Mouse (Mus musculus) brain, embryonic 18.5 days (tissue): ENCODE measurements around the gene Stk31.
"Not testable (repeated sequence)": the region's sequence is repeated elsewhere in the genome, so short reads cannot be mapped to it uniquely, and the experiment has no call there.

Experiments
- DNase-seq: peaks from one replicate; pipeline ENCODE4 v3.0.0-alpha.2; 2012; ENCODE audit warnings: low read depth, low spot score

Stk31 gene

GRCm38 (mm10) chr6:49395316-49395715, at the start of gene Stk31:
Stk31 (plus strand) TSS chr6:49395604.
- no peak for DNase-seq

DNA sequence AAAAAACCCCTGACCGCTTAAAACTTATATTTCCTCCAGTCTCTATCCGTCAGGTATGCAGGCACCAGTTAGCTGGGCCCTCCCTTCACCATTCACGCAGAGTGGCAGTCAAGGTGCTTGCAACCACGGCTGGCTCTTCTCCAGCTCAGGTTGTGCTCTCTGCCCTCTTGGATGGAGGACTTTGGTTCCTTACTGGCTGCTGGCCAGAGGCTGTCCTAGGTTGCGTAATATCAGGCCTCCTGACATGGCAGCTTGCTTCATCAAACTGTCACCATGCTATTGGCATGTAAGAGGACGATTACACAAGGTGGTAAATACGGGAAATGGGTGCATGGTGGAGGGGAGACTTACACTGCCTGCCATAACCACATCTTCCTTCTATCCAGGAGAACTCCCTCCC, 45.6 kb upstream of the Stk31 start:
- no peak for DNase-seq

GRCm38 (mm10) chr6:49354613-49355012, 40.8 kb upstream of the Stk31 start:
- no peak for DNase-seq

- DNase-seq, result no peak
Observed at GRCm38 (mm10) chr6:49355171-49355570, 40.2 kb upstream of the Stk31 start.

GRCm38 (mm10) chr6:49360420-49360819, 35.0 kb upstream of the Stk31 start:
- DNase-seq, result no peak

GRCm38 (mm10) chr6:49367159-49368054, 28.0 kb upstream of the Stk31 start, which contains the start of gene Fam221a:
Fam221a (plus strand) TSS chr6:49367739.
- DNase-seq, result peak; percentile 64

DNA sequence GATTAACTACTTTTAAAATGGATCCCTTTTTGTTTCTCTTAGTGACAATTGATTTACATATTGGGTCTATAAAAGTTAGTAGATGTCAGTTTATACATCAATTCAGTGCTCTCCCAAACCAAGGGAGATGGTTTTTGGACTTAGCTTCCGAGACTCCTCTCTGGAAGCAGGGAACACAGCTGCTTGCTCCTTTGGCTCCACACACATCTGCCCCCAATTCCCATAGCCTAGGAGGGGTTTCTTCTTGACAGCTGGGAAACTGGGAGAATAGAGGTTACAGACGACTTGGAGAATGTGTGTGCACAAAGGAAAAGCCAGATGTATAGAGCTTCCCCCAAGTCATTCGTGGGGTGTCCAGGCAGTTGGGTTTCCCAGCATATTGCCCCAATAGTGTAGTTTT, 27.2 kb upstream of the Stk31 start:
- DNase-seq, result no peak

DNA sequence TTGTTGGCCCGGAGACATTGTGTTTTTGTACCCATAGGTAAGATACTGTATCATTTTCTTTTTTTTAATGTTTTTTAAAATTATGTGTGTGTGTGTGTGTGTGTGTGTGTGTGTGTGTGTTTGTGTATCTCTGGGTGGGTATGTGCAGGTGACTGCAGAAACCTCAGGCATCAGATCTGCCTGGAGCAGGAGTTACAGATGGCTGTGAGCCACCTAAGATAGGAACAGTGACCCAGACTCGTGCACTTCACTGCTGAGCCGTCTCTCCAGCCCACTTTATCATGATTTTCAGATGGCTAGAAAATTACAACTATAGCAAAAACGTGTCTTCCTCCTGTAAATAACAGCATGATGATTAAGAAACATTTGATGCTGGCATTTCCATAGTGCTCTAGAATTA, 22.7 kb upstream of the Stk31 start:
- no peak for DNase-seq

DNA sequence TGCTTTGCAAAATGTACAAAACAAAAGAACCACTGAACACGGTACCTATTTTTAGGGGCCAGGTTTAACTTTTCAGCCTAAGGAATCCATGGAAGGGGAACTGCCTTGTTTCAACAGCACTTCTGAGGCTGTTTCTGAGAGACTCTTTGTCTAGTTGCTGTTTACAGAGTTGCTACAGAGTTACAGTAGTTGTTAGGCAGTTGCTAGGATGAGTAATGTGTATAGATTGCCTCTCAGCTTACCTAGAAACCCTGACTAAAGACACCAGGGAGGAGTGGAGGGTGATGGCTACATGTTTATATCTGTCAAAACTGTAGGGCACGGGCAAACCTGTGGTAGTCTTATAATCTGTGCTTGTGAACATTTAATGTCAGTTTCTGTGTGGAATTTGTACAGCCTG, 21.5 kb upstream of the Stk31 start:
- DNase-seq, result no peak

DNA sequence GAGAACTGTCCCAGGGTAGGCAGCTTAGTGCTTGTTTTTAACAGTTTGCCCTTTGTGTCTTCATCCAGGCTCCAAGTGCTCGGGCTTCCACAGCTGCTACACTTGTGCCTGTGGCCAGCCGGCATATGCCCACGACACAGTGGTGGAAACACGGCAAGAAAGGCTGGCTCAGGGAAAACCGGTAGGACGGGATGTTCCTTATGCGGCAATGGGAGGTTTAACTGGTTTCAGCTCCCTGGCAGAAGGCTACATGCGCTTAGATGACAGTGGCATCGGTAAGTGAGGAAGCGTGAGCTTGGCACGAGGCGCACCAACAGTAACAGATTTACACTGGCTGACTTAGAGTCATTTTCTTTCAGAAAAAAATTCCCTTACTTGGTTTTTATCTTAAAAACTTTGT, 17.1 kb upstream of the Stk31 start:
- DNase-seq, result no peak

DNA sequence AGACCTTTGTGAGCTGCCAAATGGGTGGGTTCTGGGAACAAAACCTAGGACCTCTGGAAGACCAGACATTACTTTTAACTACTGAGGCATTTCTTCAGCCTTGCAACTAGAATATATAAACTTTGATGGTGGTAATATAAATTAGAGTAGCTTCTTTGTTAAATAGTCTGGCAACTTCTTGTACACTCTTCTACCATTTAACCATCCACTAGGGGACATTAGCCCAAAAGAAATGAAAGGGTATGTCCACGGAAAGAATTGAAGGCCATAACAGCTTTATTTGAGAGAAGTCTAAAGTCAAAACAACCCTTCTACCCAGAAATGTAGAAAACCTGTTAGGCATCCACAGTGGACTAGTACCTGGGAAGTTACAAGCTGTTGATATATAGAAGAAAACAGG, 1.1 kb upstream of the Stk31 start:
- DNase-seq, result no peak

DNA sequence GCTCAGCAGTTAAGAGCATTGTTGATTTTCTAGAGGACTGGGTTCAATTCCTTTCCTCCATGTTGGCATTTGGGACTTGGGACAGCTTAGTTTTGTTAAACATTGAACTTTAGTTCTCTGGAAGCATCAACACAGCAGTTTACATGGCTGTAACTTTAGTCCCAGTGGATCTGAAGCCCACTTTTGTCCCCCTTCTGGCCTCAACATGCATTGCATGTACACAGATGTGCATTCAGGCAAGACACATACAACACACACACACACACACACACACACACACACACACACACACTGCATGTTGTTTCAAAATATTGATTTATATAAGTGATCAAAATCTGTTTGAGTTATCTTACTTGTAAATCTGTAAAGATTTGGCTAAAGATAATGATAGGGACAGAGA, 2.1 kb downstream of the Stk31 start:
- DNase-seq, result no peak

DNA sequence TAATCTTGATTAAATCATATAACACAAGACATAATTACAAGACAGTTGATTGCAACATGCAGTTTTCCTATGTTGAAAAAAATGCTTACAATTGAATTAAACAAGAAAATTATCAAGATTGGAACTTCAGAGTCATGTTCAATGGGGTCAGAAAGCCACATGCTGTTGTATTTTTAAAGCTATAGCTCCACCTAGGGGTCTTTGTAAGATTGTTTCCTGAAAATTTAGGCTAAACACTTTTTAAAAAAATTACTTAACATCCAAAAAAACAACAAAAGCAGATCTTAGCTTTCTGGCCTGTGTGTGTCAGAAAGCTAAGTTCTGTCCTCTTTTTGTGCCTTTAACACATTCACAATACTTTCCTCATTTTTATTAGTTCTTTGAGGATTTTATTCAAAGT, 3.0 kb downstream of the Stk31 start:
- no peak for DNase-seq

DNA sequence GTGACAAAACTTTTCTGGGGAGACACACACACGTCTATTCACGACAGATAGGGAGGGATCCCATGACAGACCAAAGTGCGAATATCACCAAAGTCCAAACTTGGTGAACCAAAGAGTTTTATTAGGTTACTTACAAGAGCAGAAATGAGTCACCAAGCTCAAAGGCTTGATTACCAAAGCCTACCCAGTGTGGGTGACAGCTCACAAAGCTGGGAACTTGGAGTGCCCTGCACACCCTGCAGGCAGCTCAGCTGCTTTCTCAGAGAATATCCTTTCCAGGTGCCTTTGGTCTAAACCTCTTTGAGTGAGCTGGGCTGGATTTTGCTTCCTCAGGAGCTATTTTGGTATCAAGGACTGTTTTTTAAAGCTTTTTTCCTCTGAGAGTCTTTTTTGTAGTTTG, 15.4 kb downstream of the Stk31 start:
- no peak for DNase-seq

GRCm38 (mm10) chr6:49412967-49413366, 17.6 kb downstream of the Stk31 start:
- DNase-seq, result not testable (repeated sequence)

DNA sequence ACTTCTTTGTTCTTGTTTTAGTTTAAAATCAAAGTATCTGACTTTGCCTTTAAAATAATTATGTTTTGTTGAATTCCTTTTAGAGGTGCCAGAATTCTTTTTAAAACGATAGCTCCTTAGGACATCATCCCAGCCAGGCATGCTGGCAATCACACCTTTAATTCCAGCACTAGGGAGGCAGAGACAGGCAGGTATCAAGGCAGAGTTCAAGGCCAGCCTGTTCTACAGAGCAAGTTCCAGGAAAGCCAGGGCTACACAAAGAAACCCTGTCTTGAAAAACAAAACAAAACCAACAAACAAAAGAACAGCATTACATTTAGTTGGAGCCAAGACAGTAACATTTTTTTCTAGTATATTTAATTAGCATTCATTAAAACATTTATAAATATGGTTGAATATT, 20.6 kb downstream of the Stk31 start:
- no peak for DNase-seq

DNA sequence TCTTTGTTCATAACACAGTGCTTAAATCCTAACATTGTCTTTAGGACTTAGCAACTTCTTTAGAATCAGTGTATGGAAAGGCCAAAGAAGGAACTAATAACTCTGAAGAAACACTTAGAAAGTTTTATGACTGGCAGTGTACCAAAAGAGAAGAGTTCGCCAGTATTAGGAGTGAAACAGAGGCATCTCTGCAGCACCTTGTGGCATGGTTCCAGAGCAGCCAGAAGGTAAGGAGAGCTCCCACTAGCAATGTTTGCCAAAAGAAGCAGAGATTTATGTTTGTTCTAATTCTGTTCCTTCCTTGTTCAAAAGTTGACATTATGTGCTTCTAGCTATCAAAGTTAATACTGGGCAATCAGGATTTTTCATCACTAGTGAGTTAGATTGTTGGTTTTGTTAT, 41.9 kb downstream of the Stk31 start:
- no peak for DNase-seq

DNA sequence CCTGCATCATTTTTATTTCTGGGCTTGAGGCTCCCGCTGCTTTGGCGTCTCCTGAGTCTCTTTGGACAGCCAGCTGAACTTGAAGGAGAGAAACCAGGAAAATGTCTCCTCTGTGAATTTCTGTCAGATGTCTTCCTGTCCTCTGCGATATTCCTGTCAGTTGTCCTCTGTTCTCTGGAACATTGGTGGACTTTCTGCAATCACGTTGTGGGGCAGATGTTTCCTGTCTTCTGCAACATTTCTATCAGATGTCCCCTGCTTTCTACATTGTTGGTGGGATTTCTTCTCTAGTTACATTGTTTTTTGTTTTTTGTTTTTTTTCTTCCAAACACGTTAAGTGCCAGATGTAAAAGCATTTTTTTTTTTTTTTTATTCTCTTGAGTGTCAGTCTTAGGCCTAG, 62.7 kb downstream of the Stk31 start:
- DNase-seq, result no peak

- DNase-seq, result no peak
Observed at GRCm38 (mm10) chr6:49483205-49483604, 87.8 kb downstream of the Stk31 start.

- no peak for DNase-seq
Observed at GRCm38 (mm10) chr6:49491526-49491925, 96.1 kb downstream of the Stk31 start.

GRCm38 (mm10) chr6:49519053-49519452, 123.6 kb downstream of the Stk31 start:
- DNase-seq, result no peak
